Mouse (Mus musculus) right cerebral cortex, postnatal 10 days (tissue): ENCODE data around the gene Rsph9.
A peak's percentile ranks its signal among the peaks of the same experiment; 100 is the strongest.

Experiments
- DNase-seq, 2 experiments: peaks; one replicate each; pipeline ENCODE4 v3.0.0; 2021; ENCODE audit warnings: low spot score in 2 of 2

The Rsph9 gene

GRCm38 (mm10) chr17:46102608-46103159 is 41.3 kb downstream of the Rsph9 start:
- no peak for DNase-seq

- DNase-seq: no peak
Observed at GRCm38 (mm10) chr17:46101906-46102305, 42.1 kb downstream of the Rsph9 start.

- DNase-seq: no peak
Observed at GRCm38 (mm10) chr17:46098525-46098924, 45.5 kb downstream of the Rsph9 start.

GRCm38 (mm10) chr17:46091899-46092298 is 52.1 kb downstream of the Rsph9 start:
- no peak for DNase-seq

- no peak for DNase-seq
Observed at GRCm38 (mm10) chr17:46091351-46091750, 52.7 kb downstream of the Rsph9 start.

- no peak for DNase-seq
Observed at GRCm38 (mm10) chr17:46086341-46086870, 57.6 kb downstream of the Rsph9 start.

- DNase-seq: peak; percentile 94
Observed at GRCm38 (mm10) chr17:46084091-46084501, 59.9 kb downstream of the Rsph9 start.

GRCm38 (mm10) chr17:46083381-46083780 is 60.6 kb downstream of the Rsph9 start:
- DNase-seq: no peak

GRCm38 (mm10) chr17:46081657-46082056 is 62.4 kb downstream of the Rsph9 start:
- no peak for DNase-seq

GRCm38 (mm10) chr17:46081042-46081441 is 63.0 kb downstream of the Rsph9 start:
- DNase-seq: no peak

GRCm38 (mm10) chr17:46080388-46080787 is 63.6 kb downstream of the Rsph9 start:
- DNase-seq: no peak

GRCm38 (mm10) chr17:46079037-46079436 is 65.0 kb downstream of the Rsph9 start:
- DNase-seq: no peak

- DNase-seq: no peak
Observed at GRCm38 (mm10) chr17:46077921-46078534, 66.0 kb downstream of the Rsph9 start.

- DNase-seq: no peak
Observed at GRCm38 (mm10) chr17:46076260-46076551, 67.8 kb downstream of the Rsph9 start.

- no peak for DNase-seq
Observed at GRCm38 (mm10) chr17:46075551-46076259, 68.3 kb downstream of the Rsph9 start.

GRCm38 (mm10) chr17:46075116-46075485 is 68.9 kb downstream of the Rsph9 start:
- DNase-seq: no peak

- DNase-seq: no peak
Observed at GRCm38 (mm10) chr17:46074398-46075115, 69.5 kb downstream of the Rsph9 start.

GRCm38 (mm10) chr17:46073730-46074301 is 70.2 kb downstream of the Rsph9 start:
- peak in 1 of 2 experiments; percentile 35 for DNase-seq
